Mouse (Mus musculus) midbrain, embryonic 16.5 days (tissue): ENCODE data around the gene Ak6. TPM values are rescaled to one million over a fixed set of nuclear protein-coding genes. Genes with fewer than 3 reads are reported as not detected.
A peak's percentile ranks its signal among the peaks of the same experiment; 100 is the strongest.

ENCODE experiments used
- ATAC-seq: fragments of 200-750 bp; cut with Nextera tagmentation; 2 replicates; pipeline ENCODE4 v1.8.0; 2017; ENCODE audit warnings: moderate TSS enrichment
- H3K27ac ChIP-seq: fragments of 300-500 bp; sonication (generic); 2 replicates; pipeline ENCODE4 v1.5.1; 2014; ENCODE audit warnings: mild to moderate bottlenecking, low read length, mixed read lengths
- H3K27me3 ChIP-seq: fragments of 300-500 bp; sonication (generic); 2 replicates; pipeline ENCODE4 v1.6.1; 2014; ENCODE audit warnings: low read depth, low read length, mixed read lengths; ENCODE audit not compliant: control insufficient read depth, insufficient read depth
- H3K36me3 ChIP-seq: fragments of 300-500 bp; sonication (generic); 2 replicates; pipeline ENCODE4 v1.6.1; 2014; ENCODE audit warnings: mild to moderate bottlenecking, low read length, moderate library complexity, mixed read lengths; ENCODE audit not compliant: control insufficient read depth, insufficient read depth
- H3K4me1 ChIP-seq: fragments of 300-500 bp; sonication (generic); 2 replicates; pipeline ENCODE4 v1.6.1; 2014; ENCODE audit warnings: mild to moderate bottlenecking, low read length, mixed read lengths; ENCODE audit not compliant: control insufficient read depth, insufficient read depth
- H3K4me2 ChIP-seq: fragments of 300-500 bp; sonication (generic); 2 replicates; pipeline ENCODE4 v1.6.1; 2014; ENCODE audit warnings: mild to moderate bottlenecking, low read length, mixed read lengths
- H3K4me3 ChIP-seq: fragments of 300-500 bp; sonication (generic); 2 replicates; pipeline ENCODE4 v1.5.1; 2014; ENCODE audit warnings: low read depth, mild to moderate bottlenecking, low read length, moderate library complexity, mixed read lengths
- H3K9ac ChIP-seq: fragments of 300-500 bp; sonication (generic); 2 replicates; pipeline ENCODE4 v1.6.1; 2014; ENCODE audit warnings: low read depth, low read length, mixed read lengths
- H3K9me3 ChIP-seq: fragments of 300-500 bp; sonication (generic); replicated peaks from 2 replicates; pipeline ENCODE4 v1.6.1; 2014; ENCODE audit warnings: mild to moderate bottlenecking, low read length, mixed read lengths; ENCODE audit not compliant: control insufficient read depth, poor library complexity, severe bottlenecking
- WGBS: fragments of 180-500 bp; shearing (Covaris S2); extraction: QIAGEN DNeasy Blood & Tissue Kit; methylation state at CpG from one replicate; pipeline ENCODE4 v1.1.7; 2014; 5-methylcytosine and 5-hydroxymethylcytosine counted together
- polyA plus RNA-seq: library from polyadenylated mRNA; unstranded; fragments of >200 nt; fragmentation: Nextera tagmentation; extraction: Ambion mirVana; gene quantifications from 2 replicates; pipeline ENCODE4 v1.2.1, GENCODE M21; 2015

Ak6 gene
- polyA plus RNA-seq, 1 experiment from 2014 or later: 315 TPM

DNA sequence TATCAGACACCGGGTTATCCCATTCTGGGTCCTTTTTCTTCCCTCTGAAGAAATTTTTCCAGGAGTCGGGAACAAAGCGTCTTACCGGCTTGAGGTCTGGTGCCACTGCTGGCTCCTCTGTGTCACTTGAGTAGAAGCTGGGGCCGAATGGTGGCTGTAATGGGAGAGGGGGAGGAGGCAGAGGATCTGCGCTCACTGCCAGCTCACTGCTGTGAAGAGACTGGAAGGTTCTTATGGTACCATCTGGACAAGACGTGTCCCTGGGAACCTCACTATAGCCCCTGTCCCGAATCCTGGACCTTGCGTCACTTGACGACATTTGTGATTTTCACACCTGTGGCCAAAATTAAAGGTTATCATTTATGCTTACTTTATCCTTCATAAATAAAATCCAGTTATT lies 38.5 kb upstream of the Ak6 start:
- no peaks in the 10 kb centered on the region; the same call in 1 of the 2 replicates for H3K27me3 ChIP-seq
- H3K27ac ChIP-seq: no peak overlapping the region
- 96% methylated on average over 10 of the region's 10 CpGs for WGBS
- no peak for ATAC-seq
- no peaks in the 10 kb centered on the region for H3K4me1 ChIP-seq
- peaks cover 3% of the 10 kb centered on the region; the same call in 1 of the 2 replicates for H3K36me3 ChIP-seq
- H3K9ac ChIP-seq: no peak overlapping the region
- no peak overlapping the region for H3K4me3 ChIP-seq
- no peak overlapping the region for H3K4me2 ChIP-seq
- no peaks in the 10 kb centered on the region for H3K9me3 ChIP-seq

GRCm38 (mm10) chr13:100612903-100613302 lies 37.9 kb upstream of the Ak6 start:
- Histone ChIP-seq H3K4me3 (no peak overlapping the region), H3K9ac (no peak overlapping the region), H3K27ac (no peak overlapping the region), H3K9me3 (no peaks in the 10 kb centered on the region), H3K4me1 (no peaks in the 10 kb centered on the region), H3K4me2 (no peak overlapping the region), H3K27me3 (peaks cover 6% of the 10 kb centered on the region), H3K36me3 (peaks cover 10% of the 10 kb centered on the region)
- WGBS: 54% methylated on average over 2 of the region's 2 CpGs
- no peak for ATAC-seq

DNA sequence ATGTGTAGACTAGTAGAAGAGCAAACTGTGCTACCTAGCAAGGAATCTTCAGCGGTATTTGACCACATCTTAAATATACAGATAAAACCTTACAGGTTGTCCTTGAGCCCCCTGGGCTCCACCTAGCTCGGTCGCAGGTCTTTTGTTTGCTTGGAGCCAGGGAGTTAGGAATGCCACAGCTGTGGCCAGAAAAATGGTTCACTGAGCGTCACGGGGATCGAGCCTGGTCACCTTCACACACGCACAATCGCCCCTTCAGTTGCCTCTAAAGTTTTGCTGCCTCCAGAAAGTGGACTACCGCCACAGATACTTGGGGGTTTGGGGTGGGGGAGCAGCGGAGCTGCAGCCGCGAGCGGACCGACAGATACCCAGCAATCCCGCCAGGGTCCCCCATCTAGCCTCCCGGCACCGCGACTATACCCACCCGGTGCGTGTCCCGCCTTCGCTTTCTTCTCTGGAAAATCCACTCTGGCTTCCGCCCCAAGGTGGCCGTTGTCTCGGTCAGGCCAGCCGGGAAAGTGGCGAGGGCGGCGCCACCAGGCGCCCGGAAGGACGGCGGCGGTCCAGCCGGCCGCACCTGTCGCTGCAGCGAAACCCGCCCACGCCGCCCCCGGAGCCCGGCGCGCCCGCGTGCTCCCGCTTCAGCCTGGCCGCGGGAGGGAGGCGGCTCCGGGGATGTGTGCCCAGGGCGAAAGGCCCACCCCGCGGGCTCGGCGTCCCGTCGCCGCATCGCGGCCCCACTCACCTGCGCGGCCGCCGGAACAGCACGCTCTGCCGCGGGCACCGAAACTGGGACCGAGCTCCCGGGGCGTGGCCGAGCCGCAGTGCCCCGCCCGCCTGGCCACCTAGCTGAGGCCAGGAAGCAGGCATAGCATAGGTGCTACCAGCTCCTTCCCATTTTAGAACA lies 34.3 kb upstream of the Ak6 start, which contains the start of gene Marveld2:
Gene Marveld2 (minus strand): TSS at position 791 of the 907 bp plus-strand sequence.
- Histone ChIP-seq H3K36me3 (peaks cover 18% of the 10 kb centered on the region), H3K4me1 (no peaks in the 10 kb centered on the region), H3K27ac (no peak within 1 kb of the TSS), H3K9ac (peak within 1 kb of the TSS; percentile 72), H3K4me2 (peak within 1 kb of the TSS; percentile 66), H3K9me3 (no peaks in the 10 kb centered on the region), H3K4me3 (peak within 1 kb of the TSS; percentile 49), H3K27me3 (peaks cover 8% of the 10 kb centered on the region)
- ATAC-seq: peak; percentile 72
- WGBS: 2% methylated on average over 76 of the region's 77 CpGs

GRCm38 (mm10) chr13:100617583-100617982 lies 33.2 kb upstream of the Ak6 start:
- WGBS: 79% methylated on average over 13 of the region's 13 CpGs
- no peak overlapping the region for H3K27ac ChIP-seq
- H3K4me2 ChIP-seq: no peak overlapping the region
- no peaks in the 10 kb centered on the region for H3K9me3 ChIP-seq
- H3K4me1 ChIP-seq: no peaks in the 10 kb centered on the region
- H3K9ac ChIP-seq: no peak overlapping the region
- no peak overlapping the region for H3K4me3 ChIP-seq
- ATAC-seq: no peak
- peaks cover 24% of the 10 kb centered on the region for H3K36me3 ChIP-seq
- peaks cover 8% of the 10 kb centered on the region for H3K27me3 ChIP-seq

DNA sequence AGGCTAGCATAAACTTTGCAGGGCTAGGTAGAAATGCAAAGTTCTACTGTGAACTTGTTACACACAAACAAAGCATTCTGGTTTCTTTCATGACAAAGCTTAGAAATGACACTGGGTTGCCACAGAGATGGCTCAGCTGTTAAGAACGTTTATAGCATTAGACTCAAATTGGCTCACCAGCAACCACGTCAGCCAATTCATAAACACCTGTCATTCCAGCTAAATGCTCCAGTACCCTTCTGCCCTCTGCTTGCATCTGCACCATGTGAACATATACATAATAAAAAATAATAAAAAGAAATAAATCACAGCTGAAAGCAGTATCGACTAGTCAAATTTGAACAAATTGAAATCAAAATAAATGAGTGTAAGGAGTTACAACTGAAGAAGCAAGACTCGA lies 28.5 kb upstream of the Ak6 start:
- Histone ChIP-seq H3K27ac (no peak overlapping the region), H3K9me3 (no peaks in the 10 kb centered on the region), H3K9ac (no peak overlapping the region), H3K4me1 (no peaks in the 10 kb centered on the region), H3K4me2 (no peak overlapping the region), H3K27me3 (peaks cover 8% of the 10 kb centered on the region), H3K4me3 (no peak overlapping the region), H3K36me3 (peaks cover 42% of the 10 kb centered on the region)
- ATAC-seq: no peak
- 86% methylated on average over 4 of the region's 4 CpGs for WGBS

GRCm38 (mm10) chr13:100634106-100634691 lies 16.6 kb upstream of the Ak6 start:
- H3K27ac ChIP-seq: no peak overlapping the region
- no peak overlapping the region for H3K9ac ChIP-seq
- no peaks in the 10 kb centered on the region for H3K4me1 ChIP-seq
- H3K27me3 ChIP-seq: no peaks in the 10 kb centered on the region
- ATAC-seq: no peak
- H3K9me3 ChIP-seq: no peaks in the 10 kb centered on the region
- no peak overlapping the region for H3K4me3 ChIP-seq
- H3K36me3 ChIP-seq: peaks cover 36% of the 10 kb centered on the region
- H3K4me2 ChIP-seq: no peak overlapping the region
- 98% methylated on average over 3 of the region's 3 CpGs for WGBS

DNA sequence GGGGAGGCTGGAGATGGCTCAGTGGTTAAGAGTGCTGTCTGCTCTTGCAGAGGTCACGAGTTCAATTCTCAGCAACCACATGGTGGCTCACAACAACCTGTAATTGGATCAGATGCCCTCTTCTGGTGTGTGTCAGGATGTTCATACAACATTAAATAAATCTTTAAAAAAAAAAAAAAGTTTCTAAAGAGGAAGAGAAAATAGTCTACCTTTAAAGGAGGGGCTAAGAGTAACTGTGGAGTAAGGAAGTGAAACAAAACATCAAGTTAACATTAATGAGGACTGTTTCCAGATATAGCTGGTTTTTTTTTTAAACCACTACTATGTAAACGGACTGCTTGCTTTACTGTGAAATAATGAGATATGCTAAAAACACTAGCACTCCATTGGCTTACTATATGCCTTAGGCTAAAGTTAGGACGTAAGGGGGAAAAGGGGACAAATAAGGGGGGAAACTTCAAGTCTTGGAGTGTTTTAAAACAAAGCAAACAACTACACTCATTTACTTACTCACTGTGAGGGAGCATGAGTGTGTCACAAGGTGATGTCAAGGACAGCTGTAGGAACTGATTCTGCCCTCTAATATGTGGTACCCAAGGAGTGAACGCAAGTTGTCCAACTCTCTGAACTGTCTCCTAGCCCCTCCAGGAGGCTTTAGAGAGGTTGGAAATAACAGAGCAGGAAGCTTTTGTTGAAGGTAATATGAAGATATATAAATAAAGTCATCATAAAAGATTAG lies 8.1 kb upstream of the Ak6 start:
- 95% methylated on average over 4 of the region's 4 CpGs for WGBS
- Histone ChIP-seq H3K27ac (no peak overlapping the region), H3K4me1 (no peaks in the 10 kb centered on the region), H3K27me3 (no peaks in the 10 kb centered on the region), H3K4me2 (no peak overlapping the region), H3K4me3 (no peak overlapping the region), H3K36me3 (peaks cover 31% of the 10 kb centered on the region), H3K9ac (no peak overlapping the region), H3K9me3 (no peaks in the 10 kb centered on the region)
- no peak for ATAC-seq

- 95% methylated on average over 8 of the region's 8 CpGs for WGBS
- Histone ChIP-seq H3K4me2 (no peak overlapping the region), H3K36me3 (peaks cover 22% of the 10 kb centered on the region), H3K4me1 (peaks cover 11% of the 10 kb centered on the region), H3K27ac (no peak overlapping the region), H3K4me3 (no peak overlapping the region), H3K9me3 (no peaks in the 10 kb centered on the region), H3K27me3 (no peaks in the 10 kb centered on the region), H3K9ac (no peak overlapping the region)
- no peak for ATAC-seq
Measured at GRCm38 (mm10) chr13:100648223-100648622, 2.6 kb upstream of the Ak6 start.
